Mouse (Mus musculus): ENCODE data around the gene Fuom. TPM values are rescaled to one million over a fixed set of nuclear protein-coding genes. Genes with fewer than 3 reads are reported as not detected.
A peak's percentile ranks its signal among the peaks of the same experiment; 100 is the strongest.

Fuom gene
- polyA plus RNA-seq, 1 experiment: 236 TPM

DNA sequence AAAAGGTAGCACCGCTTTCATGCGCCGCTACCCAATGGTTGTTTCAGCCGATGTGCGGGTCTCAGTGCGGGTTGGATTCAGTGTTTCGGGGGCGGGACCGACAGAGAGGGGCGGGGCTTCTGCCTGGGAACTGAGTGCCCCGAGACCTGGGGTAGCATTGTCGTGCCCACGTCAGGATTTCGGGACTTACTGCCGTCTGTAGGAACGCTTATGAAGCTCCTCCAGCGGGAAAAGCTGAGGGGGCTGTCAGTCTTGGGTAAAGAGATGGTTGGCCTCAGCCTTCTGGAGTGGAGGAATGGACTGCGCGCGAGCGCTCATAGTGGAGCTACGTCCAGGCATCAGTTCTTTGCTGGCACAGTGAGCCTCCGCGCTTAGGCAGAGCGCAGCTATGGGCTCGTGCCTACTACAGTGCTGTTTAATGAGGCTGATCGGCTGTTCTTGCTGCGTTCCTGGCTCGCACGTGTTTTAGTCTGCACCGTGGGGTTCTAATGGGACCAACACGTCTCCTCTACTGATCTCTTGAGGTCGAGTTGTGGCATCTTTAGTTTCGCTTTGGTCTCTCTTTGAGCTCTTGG lies 53.0 kb downstream of the Fuom start:
- Histone ChIP-seq H3K27ac (replicated peaks; ENCODE audit: low read depth, low read length) (no peak overlapping the region), H3K4me3 (ENCODE audit: insufficient read depth, low read depth, low read length) (peak overlapping the region; percentile 51), H3K4me1 (ENCODE audit: control insufficient read depth, insufficient read depth, insufficient read length, low read length) (no peaks in the 10 kb centered on the region)

DNA sequence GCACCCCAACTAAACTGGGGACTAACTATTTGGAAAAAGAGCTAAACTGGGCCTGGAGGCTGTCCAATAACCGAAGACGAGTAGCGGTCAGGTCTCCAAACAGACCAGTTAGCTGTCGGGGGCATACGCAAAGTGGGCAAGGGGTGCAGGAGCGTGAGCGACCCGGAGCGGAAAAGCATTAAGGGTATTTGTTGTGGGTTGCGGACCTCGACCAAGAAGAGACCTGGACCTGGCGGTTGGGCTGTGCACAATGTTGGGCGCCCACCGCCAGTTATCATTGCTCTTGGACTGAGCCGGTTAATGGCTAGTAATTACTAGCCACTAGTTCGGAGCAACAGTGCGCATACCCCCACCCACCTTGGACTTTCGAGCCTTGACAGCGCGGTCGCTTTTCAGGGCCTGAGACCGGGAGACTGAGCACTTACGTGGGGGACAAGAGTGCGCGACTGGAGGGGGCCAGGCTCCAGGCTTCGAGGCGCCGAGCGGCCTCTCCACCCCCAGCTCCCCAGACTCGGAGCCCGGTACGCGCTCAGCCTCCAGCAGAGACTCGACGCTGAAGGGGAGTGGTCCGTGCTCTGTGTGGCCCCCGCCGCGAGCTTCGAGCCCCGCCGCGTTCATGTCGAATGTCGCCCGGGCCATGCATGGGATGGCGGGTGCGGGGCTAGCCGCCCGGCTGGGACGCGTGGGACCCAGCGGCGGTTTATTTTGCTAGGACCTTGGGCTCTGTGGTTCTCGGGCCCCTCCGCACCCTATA lies 53.7 kb downstream of the Fuom start, which contains the start of gene Msx3:
Gene Msx3 (minus strand): TSS at position 729 of the 754 bp plus-strand sequence.
- H3K4me3 ChIP-seq (ENCODE audit: insufficient read depth, low read depth, low read length): peak within 1 kb of the TSS; percentile 51
- no peak within 1 kb of the TSS for H3K27ac ChIP-seq (replicated peaks; ENCODE audit: low read depth, low read length)
- no peaks in the 10 kb centered on the region for H3K4me1 ChIP-seq (ENCODE audit: control insufficient read depth, insufficient read depth, insufficient read length, low read length)

DNA sequence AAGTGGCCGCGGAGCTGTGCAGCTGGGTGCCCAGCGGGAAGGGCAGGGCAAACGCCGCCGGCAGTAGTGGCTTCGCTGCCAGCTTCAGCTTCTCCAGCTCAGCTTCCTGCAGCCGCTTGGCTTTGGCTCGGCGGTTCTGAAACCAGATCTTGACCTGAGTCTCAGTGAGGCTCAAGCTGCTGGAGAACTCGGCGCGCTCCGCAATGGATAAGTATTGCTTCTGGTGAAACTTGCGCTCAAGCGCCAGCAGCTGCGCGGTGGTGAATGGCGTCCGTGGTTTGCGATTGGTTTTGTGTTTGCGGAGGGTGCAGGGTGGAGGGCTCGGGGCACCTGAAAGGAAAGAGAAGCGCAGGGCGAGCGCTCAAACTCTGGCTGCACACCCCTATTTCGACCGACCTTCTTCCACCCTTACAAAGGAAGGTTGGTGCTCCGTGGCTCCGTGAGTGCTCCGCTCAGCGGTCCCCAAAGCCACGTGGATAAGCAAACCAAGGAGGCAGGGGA lies 54.4 kb downstream of the Fuom start:
- Histone ChIP-seq H3K27ac (replicated peaks; ENCODE audit: low read depth, low read length) (no peak overlapping the region), H3K4me3 (ENCODE audit: insufficient read depth, low read depth, low read length) (peak overlapping the region; percentile 51), H3K4me1 (ENCODE audit: control insufficient read depth, insufficient read depth, insufficient read length, low read length) (no peaks in the 10 kb centered on the region)

Other genes with a start within 250 kb of the Fuom start
- 0.32 TPM in 1 of 2 replicates, not detected in the other for gene Kndc1, start 207.7 kb downstream of the Fuom start, polyA plus RNA-seq (2012; ENCODE audit: insufficient read depth, insufficient read length, missing spikeins)
- not detected in 2 replicates for gene Utf1, start 158.7 kb downstream of the Fuom start, polyA plus RNA-seq (2012; ENCODE audit: insufficient read depth, insufficient read length, missing spikeins)
- gene 6430531B16Rik, start 123.7 kb downstream of the Fuom start, polyA plus RNA-seq (2012; ENCODE audit: insufficient read depth, insufficient read length, missing spikeins): not detected in 2 replicates
- 3.0 TPM in 1 of 2 replicates, not detected in the other for gene Adam8, start 109.9 kb downstream of the Fuom start, polyA plus RNA-seq (2012; ENCODE audit: insufficient read depth, insufficient read length, missing spikeins)
- gene Zfp511, start 66.0 kb downstream of the Fuom start, polyA plus RNA-seq (2012; ENCODE audit: insufficient read depth, insufficient read length, missing spikeins): 12.9 and 13.9 TPM in 2 replicates
- 8.6 and 9.1 TPM in 2 replicates for gene Tubgcp2, start 65.8 kb downstream of the Fuom start, polyA plus RNA-seq (2012; ENCODE audit: insufficient read depth, insufficient read length, missing spikeins)
- gene Msx3, start 53.4 kb downstream of the Fuom start, polyA plus RNA-seq (2012; ENCODE audit: insufficient read depth, insufficient read length, missing spikeins): not detected in 2 replicates
- gene Caly, start 19.9 kb downstream of the Fuom start, polyA plus RNA-seq (2012; ENCODE audit: insufficient read depth, insufficient read length, missing spikeins): not detected in 2 replicates
- not detected in 2 replicates for gene Prap1, start 9.0 kb downstream of the Fuom start, polyA plus RNA-seq (2012; ENCODE audit: insufficient read depth, insufficient read length, missing spikeins)
- 45.1 and 45.3 TPM in 2 replicates for gene Paox, start 13.4 kb upstream of the Fuom start, polyA plus RNA-seq (2012; ENCODE audit: insufficient read depth, insufficient read length, missing spikeins)
- 1,018 and 1,090 TPM in 2 replicates for gene Echs1, start 14.0 kb upstream of the Fuom start, polyA plus RNA-seq (2012; ENCODE audit: insufficient read depth, insufficient read length, missing spikeins)
- gene Mtg1, start 35.1 kb upstream of the Fuom start, polyA plus RNA-seq (2012; ENCODE audit: insufficient read depth, insufficient read length, missing spikeins): 49.2 and 54.7 TPM in 2 replicates
- not detected in 2 replicates for gene Sprn, start 52.4 kb upstream of the Fuom start, polyA plus RNA-seq (2012; ENCODE audit: insufficient read depth, insufficient read length, missing spikeins)
- not detected in 2 replicates for gene Olfr522, start 62.3 kb upstream of the Fuom start, polyA plus RNA-seq (2012; ENCODE audit: insufficient read depth, insufficient read length, missing spikeins)
- not detected in 2 replicates for gene Olfr523, start 70.8 kb upstream of the Fuom start, polyA plus RNA-seq (2012; ENCODE audit: insufficient read depth, insufficient read length, missing spikeins)
- not detected in 2 replicates for gene Olfr524, start 103.5 kb upstream of the Fuom start, polyA plus RNA-seq (2012; ENCODE audit: insufficient read depth, insufficient read length, missing spikeins)
- gene Cd163l1, start 115.8 kb upstream of the Fuom start, polyA plus RNA-seq (2012; ENCODE audit: insufficient read depth, insufficient read length, missing spikeins): not detected in 2 replicates
- gene 5830411N06Rik, start 144.8 kb upstream of the Fuom start, polyA plus RNA-seq (2012; ENCODE audit: insufficient read depth, insufficient read length, missing spikeins): not detected in 2 replicates
- not detected in 2 replicates for gene Olfr525, start 218.4 kb upstream of the Fuom start, polyA plus RNA-seq (2012; ENCODE audit: insufficient read depth, insufficient read length, missing spikeins)
- gene Olfr527, start 231.6 kb upstream of the Fuom start, polyA plus RNA-seq (2012; ENCODE audit: insufficient read depth, insufficient read length, missing spikeins): not detected in 2 replicates